Mouse (Mus musculus) stomach, embryonic 15.5 days (tissue): Measurements from ENCODE around the gene Nat10. TPM values are rescaled to one million over a fixed set of nuclear protein-coding genes. Genes with fewer than 3 reads are reported as not detected.
A peak's percentile ranks its signal among the peaks of the same experiment; 100 is the strongest.

Source experiments
- ATAC-seq: fragments of 200-750 bp; cut with Nextera tagmentation; 2 replicates; pipeline ENCODE4 v1.8.0; 2017; ENCODE audit warnings: low read depth, moderate number of reproducible peaks, moderate TSS enrichment; ENCODE audit not compliant: insufficient read depth, low FRiP score
- H3K27ac ChIP-seq: fragments of 300-500 bp; sonication (generic); 2 replicates; pipeline ENCODE4 v1.5.1; 2015; ENCODE audit warnings: mild to moderate bottlenecking, inconsistent platforms
- H3K27me3 ChIP-seq: fragments of 300-500 bp; sonication (generic); replicated peaks from 2 replicates; pipeline ENCODE4 v1.6.1; 2015; ENCODE audit warnings: inconsistent platforms
- H3K36me3 ChIP-seq: fragments of 300-500 bp; sonication (generic); 2 replicates; pipeline ENCODE4 v1.6.1; 2015; ENCODE audit warnings: inconsistent platforms
- H3K4me1 ChIP-seq: fragments of 300-500 bp; sonication (generic); 2 replicates; pipeline ENCODE4 v1.6.1; 2015; ENCODE audit warnings: inconsistent platforms
- H3K4me2 ChIP-seq: fragments of 300-500 bp; sonication (generic); 2 replicates; pipeline ENCODE4 v1.6.1; 2015; ENCODE audit warnings: mild to moderate bottlenecking, inconsistent platforms
- H3K4me3 ChIP-seq: fragments of 300-500 bp; sonication (generic); replicated peaks from 2 replicates; pipeline ENCODE4 v1.5.1; 2015; ENCODE audit warnings: inconsistent platforms
- H3K9ac ChIP-seq: fragments of 300-500 bp; sonication (generic); 2 replicates; pipeline ENCODE4 v1.6.1; 2015; ENCODE audit warnings: inconsistent platforms
- H3K9me3 ChIP-seq: fragments of 300-500 bp; sonication (generic); 2 replicates; pipeline ENCODE4 v1.6.1; 2016; ENCODE audit warnings: inconsistent platforms
- WGBS: fragments of 180-500 bp; shearing (Covaris S2); methylation state at CpG from one replicate; pipeline ENCODE4 v1.1.7; 2015; 5-methylcytosine and 5-hydroxymethylcytosine counted together
- polyA plus RNA-seq: library from polyadenylated mRNA; unstranded; fragments of >200 nt; fragmentation: Nextera tagmentation; extraction: Ambion mirVana; gene quantifications from 2 replicates; pipeline ENCODE4 v1.2.1, GENCODE M21; 2015

Gene Nat10
- polyA plus RNA-seq, 1 experiment from 2014 or later: 25.0 TPM

DNA sequence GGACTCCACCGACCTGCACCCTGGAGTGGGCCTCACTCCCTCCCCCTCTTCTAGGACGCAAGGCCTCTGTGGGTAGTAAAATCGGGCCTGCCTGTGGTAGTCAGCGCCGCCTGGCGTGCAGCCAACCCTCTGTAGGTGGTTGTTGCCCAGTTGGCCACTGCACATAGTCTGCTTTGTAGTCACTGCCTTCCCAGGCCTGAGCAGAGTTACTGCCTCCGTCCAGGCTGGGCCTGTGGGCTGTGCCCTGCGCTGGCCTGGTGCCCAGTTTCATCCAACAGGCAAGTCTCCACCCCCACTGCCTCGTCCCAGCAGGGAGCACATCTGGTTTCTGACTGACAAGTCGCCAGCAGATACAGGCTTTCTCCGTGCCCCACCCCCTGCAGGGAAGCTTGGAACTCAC lies 54.8 kb downstream of the Nat10 start:
- Histone ChIP-seq H3K9me3 (no peaks in the 10 kb centered on the region), H3K27ac (no peak overlapping the region), H3K36me3 (no peaks in the 10 kb centered on the region), H3K9ac (no peak overlapping the region), H3K27me3 (no peaks in the 10 kb centered on the region), H3K4me3 (no peak overlapping the region), H3K4me1 (peaks cover 8% of the 10 kb centered on the region), H3K4me2 (no peak overlapping the region)
- WGBS: 36% methylated on average over 11 of the region's 11 CpGs
- peak; percentile 83 for ATAC-seq

DNA sequence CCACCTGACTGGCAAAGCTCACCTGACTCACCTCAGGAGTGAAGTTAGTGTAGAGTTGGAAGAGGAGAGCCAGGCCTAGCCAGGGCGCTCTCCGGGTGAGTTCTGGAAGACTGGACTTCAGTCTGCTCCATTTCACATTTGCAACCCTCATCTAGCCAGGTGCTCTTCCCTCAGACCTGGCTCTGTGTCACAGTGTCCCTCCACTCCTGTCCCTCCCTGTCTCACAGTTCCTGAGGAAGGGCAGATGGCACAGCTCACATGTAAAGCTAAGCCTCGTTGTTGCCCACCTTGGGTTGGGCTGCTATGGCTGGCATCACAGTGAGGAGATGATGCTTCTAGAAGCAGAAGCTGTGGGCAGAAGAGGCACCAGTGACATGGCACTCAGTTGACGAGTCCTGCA lies 55.2 kb downstream of the Nat10 start:
- peaks cover 8% of the 10 kb centered on the region for H3K4me1 ChIP-seq
- no peak overlapping the region for H3K9ac ChIP-seq
- no peaks in the 10 kb centered on the region for H3K36me3 ChIP-seq
- H3K4me2 ChIP-seq: no peak overlapping the region
- no peak overlapping the region for H3K4me3 ChIP-seq
- no peak for ATAC-seq
- WGBS: 81% methylated on average over 4 of the region's 4 CpGs
- H3K27me3 ChIP-seq: no peaks in the 10 kb centered on the region
- H3K27ac ChIP-seq: no peak overlapping the region
- no peaks in the 10 kb centered on the region for H3K9me3 ChIP-seq

DNA sequence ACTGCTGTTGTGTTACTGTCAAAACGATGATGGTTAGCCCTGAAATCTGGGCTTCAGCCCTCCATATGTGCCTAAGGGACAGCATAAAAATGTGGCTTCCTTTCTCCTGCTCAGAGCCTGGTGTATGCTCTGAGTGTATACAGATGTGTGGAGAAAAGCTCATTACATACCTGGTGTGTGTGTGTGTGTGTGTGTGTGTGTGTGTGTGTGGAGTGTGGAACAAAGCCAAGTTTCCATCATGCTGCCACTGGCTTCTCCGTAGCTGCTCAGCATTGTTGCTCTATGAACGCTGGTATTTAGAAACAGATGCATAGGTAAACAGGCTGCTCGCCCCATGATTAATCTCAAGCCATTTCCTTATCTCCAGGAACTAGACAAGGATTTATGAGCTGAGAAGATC lies 57.2 kb downstream of the Nat10 start:
- no peak for ATAC-seq
- Histone ChIP-seq H3K4me1 (peaks cover 8% of the 10 kb centered on the region), H3K9ac (no peak overlapping the region), H3K4me2 (no peak overlapping the region), H3K9me3 (no peaks in the 10 kb centered on the region), H3K27ac (no peak overlapping the region), H3K27me3 (no peaks in the 10 kb centered on the region), H3K4me3 (no peak overlapping the region), H3K36me3 (no peaks in the 10 kb centered on the region)
- WGBS: 48% methylated on average over 4 of the region's 4 CpGs

GRCm38 (mm10) chr2:103703336-103703735 lies 57.7 kb downstream of the Nat10 start:
- ATAC-seq: no peak
- Histone ChIP-seq H3K4me3 (no peak overlapping the region), H3K27me3 (no peaks in the 10 kb centered on the region), H3K9me3 (no peaks in the 10 kb centered on the region), H3K4me2 (no peak overlapping the region), H3K36me3 (no peaks in the 10 kb centered on the region), H3K27ac (no peak overlapping the region), H3K4me1 (peaks cover 8% of the 10 kb centered on the region), H3K9ac (no peak overlapping the region)
- WGBS: 77% methylated on average over 10 of the region's 10 CpGs

GRCm38 (mm10) chr2:103700514-103700913 lies 60.6 kb downstream of the Nat10 start:
- Histone ChIP-seq H3K36me3 (no peaks in the 10 kb centered on the region), H3K4me3 (no peak overlapping the region), H3K9me3 (no peaks in the 10 kb centered on the region), H3K4me1 (no peaks in the 10 kb centered on the region), H3K27me3 (no peaks in the 10 kb centered on the region), H3K4me2 (no peak overlapping the region), H3K27ac (no peak overlapping the region), H3K9ac (no peak overlapping the region)
- no peak for ATAC-seq
- WGBS: 75% methylated on average over 12 of the region's 12 CpGs

DNA sequence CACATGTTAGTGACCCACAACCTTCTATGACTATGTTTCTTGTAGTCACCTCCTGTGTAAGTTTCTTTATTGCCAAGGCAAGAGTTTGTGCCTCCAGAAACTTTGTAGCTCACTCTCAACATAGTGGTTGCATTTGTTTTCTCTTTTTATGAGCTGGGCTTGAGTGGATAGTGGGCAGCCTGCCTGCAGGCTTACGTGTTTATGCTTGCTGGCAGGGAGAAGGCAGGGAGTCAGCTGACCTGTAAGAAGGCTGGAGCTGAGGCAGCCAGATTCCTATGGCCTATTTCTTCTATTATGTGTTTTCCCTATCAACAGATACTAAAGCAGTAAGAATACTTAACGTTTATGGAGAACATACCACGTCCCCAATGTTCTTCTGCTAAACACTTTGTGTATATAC lies 64.9 kb downstream of the Nat10 start:
- Histone ChIP-seq H3K9ac (no peak overlapping the region), H3K4me3 (no peak overlapping the region), H3K4me1 (no peaks in the 10 kb centered on the region), H3K9me3 (no peaks in the 10 kb centered on the region), H3K27me3 (no peaks in the 10 kb centered on the region), H3K27ac (no peak overlapping the region), H3K36me3 (no peaks in the 10 kb centered on the region), H3K4me2 (no peak overlapping the region)
- 57% methylated on average over 3 of the region's 3 CpGs for WGBS
- no peak for ATAC-seq

DNA sequence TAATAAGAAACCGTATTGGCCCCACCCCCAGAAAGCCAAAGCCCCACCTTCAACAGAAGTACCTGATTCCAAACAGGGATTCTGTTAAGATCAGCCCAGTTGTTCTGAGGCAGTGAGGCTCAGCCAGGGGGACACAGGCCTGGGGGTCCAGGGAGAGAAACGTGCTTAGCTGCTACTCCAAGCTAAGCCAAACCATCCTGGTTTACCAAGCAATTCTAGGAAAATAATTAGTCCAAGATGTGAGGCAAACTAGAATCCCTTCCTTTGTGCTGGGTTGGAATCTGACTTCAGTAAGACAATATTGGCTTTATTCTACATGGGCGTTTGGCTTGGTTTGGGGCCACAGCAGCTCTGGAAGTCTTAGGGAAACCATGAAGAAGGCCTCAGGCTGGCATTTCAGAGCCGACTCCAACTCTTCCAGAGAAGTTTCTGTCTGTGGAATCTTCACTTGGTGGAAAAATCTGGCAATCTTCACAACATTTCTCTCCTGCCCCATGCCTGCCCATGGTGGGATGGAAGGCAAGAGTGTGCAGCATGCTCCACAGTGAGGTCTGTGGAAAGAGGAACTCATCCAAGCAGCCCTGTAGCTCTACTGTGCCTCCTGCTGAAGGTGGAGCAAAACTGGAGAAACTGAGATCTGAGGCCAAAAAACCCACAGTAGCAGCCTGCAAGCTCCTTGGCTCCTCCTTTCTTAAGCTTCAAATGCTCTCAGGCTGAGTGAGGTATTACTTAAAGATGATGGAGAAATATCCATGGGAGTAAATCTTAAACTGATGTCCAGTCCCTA lies 66.1 kb downstream of the Nat10 start:
- no peak for ATAC-seq
- Histone ChIP-seq H3K27ac (no peak overlapping the region), H3K9me3 (no peaks in the 10 kb centered on the region), H3K27me3 (no peaks in the 10 kb centered on the region), H3K4me3 (no peak overlapping the region), H3K4me1 (0 out of 2 replicates have a peak, but pooled peaks cover 4% of the 10 kb centered on the region), H3K36me3 (no peaks in the 10 kb centered on the region), H3K9ac (no peak overlapping the region), H3K4me2 (no peak overlapping the region)
- 83% methylated on average over 4 of the region's 4 CpGs for WGBS

GRCm38 (mm10) chr2:103692810-103693209 lies 68.3 kb downstream of the Nat10 start:
- no peak overlapping the region for H3K4me3 ChIP-seq

GRCm38 (mm10) chr2:103691278-103691677 lies 69.8 kb downstream of the Nat10 start:
- WGBS: 67% methylated on average over 1 of the region's 1 CpGs
- Histone ChIP-seq H3K9ac (no peak overlapping the region), H3K27me3 (no peaks in the 10 kb centered on the region), H3K9me3 (no peaks in the 10 kb centered on the region), H3K4me3 (no peak overlapping the region), H3K4me2 (no peak overlapping the region), H3K27ac (no peak overlapping the region), H3K36me3 (no peaks in the 10 kb centered on the region), H3K4me1 (0 out of 2 replicates have a peak, but pooled peaks cover 4% of the 10 kb centered on the region)
- no peak for ATAC-seq

More at GRCm38 (mm10) chr2:103692810-103693209, 68.3 kb downstream of the Nat10 start:
- 0 out of 2 replicates have a peak, but pooled peaks cover 4% of the 10 kb centered on the region for H3K4me1 ChIP-seq
- no peak overlapping the region for H3K4me2 ChIP-seq
- no peak for ATAC-seq
- H3K9me3 ChIP-seq: no peaks in the 10 kb centered on the region
- no peaks in the 10 kb centered on the region for H3K36me3 ChIP-seq
- no peak overlapping the region for H3K27ac ChIP-seq
- no peaks in the 10 kb centered on the region for H3K27me3 ChIP-seq
- H3K9ac ChIP-seq: no peak overlapping the region
- WGBS: 88% methylated on average over 1 of the region's 1 CpGs

DNA sequence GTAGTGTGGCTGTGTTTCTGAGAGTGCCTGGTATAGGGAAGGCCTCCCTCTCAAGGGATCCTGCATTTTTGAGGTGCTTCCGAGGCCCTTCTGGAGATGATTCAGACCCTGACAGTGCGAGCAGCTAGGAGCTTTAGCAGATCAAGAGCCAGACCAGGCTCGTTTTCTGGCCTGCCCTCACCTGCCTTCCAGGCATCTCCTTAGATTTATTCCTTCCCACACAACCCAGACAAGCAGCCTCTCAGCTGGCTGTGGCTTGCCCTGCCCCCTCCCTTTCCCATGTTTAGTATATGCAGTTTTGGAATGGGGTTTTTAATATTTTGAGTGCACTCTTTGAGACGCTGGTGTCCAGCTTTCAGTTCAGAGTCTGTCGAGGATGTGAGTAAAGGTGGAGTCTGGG lies 70.2 kb downstream of the Nat10 start:
- no peak overlapping the region for H3K4me2 ChIP-seq
- H3K9me3 ChIP-seq: no peaks in the 10 kb centered on the region
- no peak overlapping the region; the same call in 1 of the 2 replicates for H3K27ac ChIP-seq
- WGBS: 59% methylated on average over 5 of the region's 5 CpGs
- H3K9ac ChIP-seq: no peak overlapping the region
- no peaks in the 10 kb centered on the region for H3K27me3 ChIP-seq
- H3K4me3 ChIP-seq: no peak overlapping the region
- ATAC-seq: no peak
- 0 out of 2 replicates have a peak, but pooled peaks cover 4% of the 10 kb centered on the region for H3K4me1 ChIP-seq
- no peaks in the 10 kb centered on the region for H3K36me3 ChIP-seq

DNA sequence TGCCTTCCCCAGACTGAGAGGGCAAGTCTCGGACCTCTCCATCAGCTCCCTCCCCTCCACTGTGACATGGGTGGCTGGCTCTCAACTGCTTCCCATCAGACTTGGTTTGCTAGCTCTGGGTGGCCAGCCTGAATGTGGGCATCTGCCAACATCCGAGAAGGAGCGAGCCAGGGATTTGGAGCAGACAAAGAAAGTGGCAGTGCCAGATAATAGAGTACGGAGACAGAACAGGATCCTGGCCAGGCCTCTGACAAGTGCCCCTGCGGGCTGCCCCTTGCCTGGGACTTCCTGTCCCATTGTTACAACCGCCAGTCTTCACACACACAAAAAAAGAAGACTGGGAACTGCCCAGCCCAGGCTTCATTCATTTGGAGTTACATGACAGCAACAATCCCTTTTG lies 70.6 kb downstream of the Nat10 start:
- ATAC-seq: no peak
- H3K27ac ChIP-seq: peak overlapping the region; percentile 24
- no peaks in the 10 kb centered on the region for H3K9me3 ChIP-seq
- 0 out of 2 replicates have a peak, but pooled peaks cover 4% of the 10 kb centered on the region for H3K4me1 ChIP-seq
- H3K4me3 ChIP-seq: no peak overlapping the region
- no peaks in the 10 kb centered on the region for H3K27me3 ChIP-seq
- H3K36me3 ChIP-seq: no peaks in the 10 kb centered on the region
- 57% methylated on average over 6 of the region's 6 CpGs for WGBS
- H3K4me2 ChIP-seq: no peak overlapping the region
- H3K9ac ChIP-seq: no peak overlapping the region

- H3K36me3 ChIP-seq: no peaks in the 10 kb centered on the region
- no peak overlapping the region for H3K4me2 ChIP-seq
- no peaks in the 10 kb centered on the region for H3K27me3 ChIP-seq
- no peak for ATAC-seq
- H3K9ac ChIP-seq: no peak overlapping the region
- 0 out of 2 replicates have a peak, but pooled peaks cover 4% of the 10 kb centered on the region for H3K4me1 ChIP-seq
- no peak overlapping the region for H3K4me3 ChIP-seq
- no peak overlapping the region for H3K27ac ChIP-seq
- no peaks in the 10 kb centered on the region for H3K9me3 ChIP-seq
Observed at GRCm38 (mm10) chr2:103687888-103688287, 73.2 kb downstream of the Nat10 start.
